In genomic region chr3:71728861-71729260, GRCm38 (mm10) we compare ENCODE assay signal across 12 mouse cellular contexts.
"Had no signal": no experiment of that assay in that cellular context is flagged by ENCODE, and none has a peak within 500 bp of the region (broad histone marks: within the 10 kb centered on the region; RNA-seq: fewer than 3 reads in every experiment).

No protein-coding gene starts in this region.

- DNase-seq: forebrain, postnatal 0 days; gastrocnemius, postnatal 10 days; gastrocnemius, postnatal 25 days; heart, adult 18-20 months; heart, postnatal 10 days; heart, postnatal 4 days; kidney, adult 18-20 months; kidney, adult 8-10 months; kidney, postnatal 10 days; kidney, postnatal 25 days; kidney, postnatal 4 days; left cerebral cortex, postnatal 4 days had no signal
